Mouse (Mus musculus) stomach, postnatal 0 days (tissue): Measurements from ENCODE around the gene Fbxo21. TPM values are rescaled to one million over a fixed set of nuclear protein-coding genes. Genes with fewer than 3 reads are reported as not detected.
A peak's percentile ranks its signal among the peaks of the same experiment; 100 is the strongest.

ENCODE experiments used
- ATAC-seq: fragments of 200-750 bp; cut with Nextera tagmentation; 2 replicates; pipeline ENCODE4 v1.8.0; 2017; ENCODE audit not compliant: low FRiP score, low TSS enrichment
- DNase-seq: peaks from one replicate; pipeline ENCODE4 v3.0.0-alpha.2; 2016; ENCODE audit warnings: low spot score
- H3K27ac ChIP-seq: fragments of 300-500 bp; sonication (generic); replicated peaks from 2 replicates; pipeline ENCODE4 v1.5.1; 2014; ENCODE audit warnings: mild to moderate bottlenecking, control low read depth
- H3K27me3 ChIP-seq: fragments of 300-500 bp; sonication (generic); 2 replicates; pipeline ENCODE4 v1.6.1; 2014; ENCODE audit warnings: low read length; ENCODE audit not compliant: control insufficient read depth, insufficient read depth
- H3K36me3 ChIP-seq: fragments of 300-500 bp; sonication (generic); 2 replicates; pipeline ENCODE4 v1.6.1; 2014; ENCODE audit warnings: low read length, mixed read lengths; ENCODE audit not compliant: control insufficient read depth, insufficient read depth
- H3K4me1 ChIP-seq: fragments of 300-500 bp; sonication (generic); replicated peaks from 2 replicates; pipeline ENCODE4 v1.6.1; 2014; ENCODE audit warnings: antibody characterized with exemption; ENCODE audit not compliant: control insufficient read depth, insufficient read depth
- H3K4me2 ChIP-seq: fragments of 300-500 bp; sonication (generic); replicated peaks from 2 replicates; pipeline ENCODE4 v1.6.1; 2014; ENCODE audit warnings: low read depth, mild to moderate bottlenecking, control low read depth, moderate library complexity
- H3K4me3 ChIP-seq: fragments of 300-500 bp; sonication (generic); 2 replicates; pipeline ENCODE4 v1.5.1; 2014; ENCODE audit warnings: low read depth, low read length, control low read depth
- H3K9ac ChIP-seq: fragments of 300-500 bp; sonication (generic); 2 replicates; pipeline ENCODE4 v1.6.1; 2014; ENCODE audit warnings: mild to moderate bottlenecking, low read length, control low read depth, mixed read lengths
- H3K9me3 ChIP-seq: fragments of 300-500 bp; sonication (generic); 2 replicates; pipeline ENCODE4 v1.6.1; 2016; ENCODE audit warnings: low read length; ENCODE audit not compliant: control insufficient read depth
- CTCF ChIP-seq: IDR thresholded peaks from 2 replicates; pipeline ENCODE4 v1.5.1; 2016; ENCODE audit warnings: antibody characterized with exemption, low read depth, mild to moderate bottlenecking, moderate library complexity
- EP300 ChIP-seq: optimal IDR thresholded peaks from 2 replicates; pipeline ENCODE3; 2016; ENCODE audit warnings: antibody characterized with exemption
- WGBS: fragments of 180-500 bp; shearing (Covaris S2); extraction: QIAGEN DNeasy Blood & Tissue Kit; methylation state at CpG from one replicate; pipeline ENCODE4 v1.1.7; 2014; 5-methylcytosine and 5-hydroxymethylcytosine counted together
- polyA plus RNA-seq: library from polyadenylated mRNA; unstranded; fragments of >200 nt; fragmentation: Nextera tagmentation; extraction: Ambion mirVana; gene quantifications from 2 replicates; pipeline ENCODE4 v1.2.1, GENCODE M21; 2015

The Fbxo21 gene
- polyA plus RNA-seq, 1 experiment from 2014 or later, result 19.2 TPM

DNA sequence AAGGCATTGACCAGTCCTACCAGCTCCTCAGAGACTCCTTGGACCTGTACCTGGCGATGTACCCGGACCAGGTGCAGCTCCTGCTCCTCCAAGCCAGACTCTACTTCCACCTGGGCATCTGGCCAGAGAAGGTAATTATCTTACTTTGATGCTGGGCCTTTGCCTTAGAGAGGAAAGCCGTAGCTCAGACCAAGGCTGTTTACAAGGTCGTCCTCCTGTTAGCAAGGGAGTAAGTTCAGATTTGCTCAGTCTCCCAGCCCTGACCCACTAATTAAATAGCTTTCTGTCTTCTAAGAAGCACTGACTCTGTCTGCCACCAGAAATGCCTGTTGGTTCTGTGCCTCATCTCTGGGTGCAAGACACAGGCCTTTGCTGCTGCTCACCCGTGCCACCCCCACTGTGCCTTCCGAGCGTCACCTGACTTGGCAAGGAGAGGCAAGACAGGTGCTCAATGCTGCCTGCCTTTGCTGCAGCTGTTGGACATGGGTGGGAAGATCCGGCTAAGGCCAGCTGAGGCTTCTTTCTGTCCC is 18.9 kb downstream of the Fbxo21 start:
- no peak for TF ChIP-seq EP300
- TF ChIP-seq CTCF, result no peak
- no peak for ATAC-seq
- Histone ChIP-seq H3K27me3 (no peaks in the 10 kb centered on the region), H3K4me3 (no peak overlapping the region), H3K36me3 (peaks cover 19% of the 10 kb centered on the region; the same call in 1 of the 2 replicates), H3K27ac (no peak overlapping the region), H3K9ac (no peak overlapping the region), H3K4me1 (no peaks in the 10 kb centered on the region), H3K9me3 (no peaks in the 10 kb centered on the region), H3K4me2 (no peak overlapping the region)
- DNase-seq, result no peak
- 75% methylated on average over 8 of the region's 8 CpGs for WGBS

DNA sequence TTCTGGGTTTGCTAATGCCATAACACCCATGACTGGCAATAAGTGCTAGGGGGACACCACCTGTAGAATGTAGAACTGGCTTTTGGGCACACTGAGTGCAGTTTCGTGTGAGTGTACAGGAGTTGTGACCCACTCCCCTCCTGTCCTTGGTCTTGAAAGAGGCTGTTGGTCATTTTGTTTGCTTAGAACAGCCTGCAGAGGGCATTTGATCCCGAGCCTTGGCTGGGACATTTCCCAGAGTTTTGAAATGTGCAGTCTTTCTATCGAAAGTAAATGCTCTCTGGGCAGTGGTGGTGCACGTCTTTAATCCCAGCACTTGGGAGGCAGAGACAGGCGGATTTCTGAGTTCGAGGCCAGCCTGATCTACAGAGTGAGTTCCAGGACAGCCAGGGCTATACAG is 19.4 kb downstream of the Fbxo21 start:
- DNase-seq, result no peak
- H3K27me3 ChIP-seq, result no peaks in the 10 kb centered on the region
- H3K36me3 ChIP-seq, result peaks cover 21% of the 10 kb centered on the region; the same call in 1 of the 2 replicates
- H3K4me3 ChIP-seq, result no peak overlapping the region
- TF ChIP-seq CTCF, result no peak
- TF ChIP-seq EP300, result no peak
- H3K9ac ChIP-seq, result no peak overlapping the region
- ATAC-seq, result no peak
- WGBS, result 77% methylated on average over 6 of the region's 6 CpGs
- no peaks in the 10 kb centered on the region for H3K9me3 ChIP-seq
- no peaks in the 10 kb centered on the region for H3K4me1 ChIP-seq
- no peak overlapping the region for H3K4me2 ChIP-seq
- no peak overlapping the region for H3K27ac ChIP-seq

DNA sequence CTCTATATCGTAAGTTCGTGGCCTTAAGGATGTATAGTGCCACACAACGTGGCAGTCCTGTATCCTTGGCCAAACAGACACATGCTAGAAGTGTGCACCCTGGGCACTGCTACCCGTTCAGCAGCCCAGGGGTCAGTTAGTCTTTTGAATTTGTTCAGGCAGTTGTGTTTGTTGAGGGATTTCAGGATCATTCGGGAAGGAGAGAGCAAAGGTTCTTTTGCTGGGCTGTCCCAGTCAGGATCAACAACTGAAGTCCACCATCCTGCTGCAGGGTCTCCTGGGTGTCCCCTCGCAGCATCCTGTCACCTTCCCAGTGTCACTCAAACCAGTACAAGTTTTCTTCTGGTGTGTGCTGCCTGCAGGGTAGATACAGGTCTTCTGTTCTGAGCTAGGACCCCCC is 20.1 kb downstream of the Fbxo21 start:
- no peaks in the 10 kb centered on the region for H3K9me3 ChIP-seq
- no peak overlapping the region for H3K4me2 ChIP-seq
- peaks cover 21% of the 10 kb centered on the region; the same call in 1 of the 2 replicates for H3K36me3 ChIP-seq
- ATAC-seq (no peak), DNase-seq (no peak)
- 65% methylated on average over 6 of the region's 6 CpGs for WGBS
- TF ChIP-seq CTCF (no peak), EP300 (no peak)
- H3K9ac ChIP-seq, result no peak overlapping the region
- no peak overlapping the region for H3K4me3 ChIP-seq
- H3K4me1 ChIP-seq, result no peaks in the 10 kb centered on the region
- no peaks in the 10 kb centered on the region for H3K27me3 ChIP-seq
- H3K27ac ChIP-seq, result no peak overlapping the region

DNA sequence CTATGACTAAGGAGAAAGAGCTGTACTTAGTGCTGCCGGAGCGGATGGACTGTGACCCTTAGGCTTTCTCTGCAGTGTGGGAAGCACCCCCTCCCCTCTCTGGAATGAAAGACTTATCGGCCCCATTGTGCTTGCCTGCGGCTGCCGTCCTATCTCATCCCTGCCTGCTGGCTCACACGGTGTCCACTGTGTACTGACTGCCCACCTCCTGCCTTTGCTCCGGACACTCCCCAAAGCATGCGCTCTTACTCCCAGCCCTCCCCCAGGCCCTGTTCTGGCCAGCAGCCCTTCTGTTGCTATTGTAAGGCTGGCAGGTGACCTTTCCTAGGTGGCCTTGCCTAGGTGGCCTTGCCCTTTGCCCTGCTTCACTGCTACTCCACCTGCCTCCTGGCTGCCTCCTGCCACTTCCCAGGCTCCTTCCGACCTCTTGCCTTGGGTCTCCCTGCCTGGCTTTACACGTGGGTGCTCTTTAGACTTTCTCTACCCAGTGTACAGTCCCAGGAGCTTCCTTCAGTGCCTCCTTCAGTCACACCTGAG is 21.0 kb downstream of the Fbxo21 start:
- DNase-seq (peak; percentile 53), ATAC-seq (peak; percentile 57; the same call in 1 of the 2 replicates)
- Histone ChIP-seq H3K27ac (0 out of 2 replicates have a peak overlapping the region, but pooled peaks have one; percentile 24), H3K4me3 (no peak overlapping the region), H3K4me1 (no peaks in the 10 kb centered on the region), H3K9ac (no peak overlapping the region), H3K4me2 (no peak overlapping the region), H3K9me3 (no peaks in the 10 kb centered on the region), H3K36me3 (peaks cover 18% of the 10 kb centered on the region; the same call in 1 of the 2 replicates), H3K27me3 (no peaks in the 10 kb centered on the region)
- 52% methylated on average over 10 of the region's 10 CpGs for WGBS
- TF ChIP-seq CTCF (no peak), EP300 (no peak)

DNA sequence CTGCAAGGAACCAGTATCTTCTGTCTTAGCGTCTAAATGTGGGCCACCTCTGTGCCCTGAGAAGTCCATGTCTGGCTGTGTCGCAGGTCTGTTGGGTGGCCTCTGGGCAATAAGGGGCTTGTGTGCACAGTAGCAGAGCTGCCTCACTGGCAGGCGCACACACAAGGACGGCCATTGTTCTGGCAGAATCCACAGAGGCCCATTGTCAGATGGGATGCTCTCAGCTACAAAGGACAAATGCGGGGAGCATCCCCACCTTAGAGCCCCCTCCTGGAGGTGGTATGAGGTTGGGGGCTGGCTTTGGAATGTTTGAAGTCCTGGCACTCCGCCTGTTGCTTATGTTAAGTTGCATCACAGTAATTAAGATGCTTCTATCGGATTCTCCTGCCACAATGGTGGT is 22.5 kb downstream of the Fbxo21 start:
- peaks cover 22% of the 10 kb centered on the region; the same call in 1 of the 2 replicates for H3K36me3 ChIP-seq
- H3K27ac ChIP-seq, result no peak overlapping the region
- no peaks in the 10 kb centered on the region for H3K4me1 ChIP-seq
- TF ChIP-seq EP300 (no peak), CTCF (no peak)
- no peak overlapping the region for H3K9ac ChIP-seq
- no peaks in the 10 kb centered on the region for H3K27me3 ChIP-seq
- H3K4me2 ChIP-seq, result no peak overlapping the region
- no peak for DNase-seq
- no peak overlapping the region for H3K4me3 ChIP-seq
- H3K9me3 ChIP-seq, result no peaks in the 10 kb centered on the region
- 82% methylated on average over 7 of the region's 7 CpGs for WGBS
- ATAC-seq, result no peak

DNA sequence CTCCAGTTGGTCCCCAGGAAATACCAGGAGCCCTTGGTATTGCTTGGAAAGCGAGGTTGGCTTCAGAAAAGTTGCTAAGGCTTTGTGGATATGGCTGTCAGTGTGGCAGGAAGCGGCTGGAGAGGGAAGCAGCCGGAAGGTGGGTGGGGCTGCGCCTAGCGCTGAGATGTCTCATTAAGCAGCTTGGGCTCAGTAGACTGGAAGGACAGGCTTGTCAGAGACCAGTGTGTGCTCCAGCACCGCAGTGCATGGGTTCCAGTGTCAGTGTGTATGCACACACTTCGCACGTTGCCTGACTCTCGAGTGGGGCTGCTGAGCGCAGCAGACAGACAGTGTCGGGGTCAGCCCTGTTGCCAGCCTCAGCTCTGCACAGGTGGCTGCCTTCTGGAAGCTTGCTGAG is 23.1 kb downstream of the Fbxo21 start:
- H3K4me1 ChIP-seq, result no peaks in the 10 kb centered on the region
- H3K4me2 ChIP-seq, result no peak overlapping the region
- peaks cover 22% of the 10 kb centered on the region; the same call in 1 of the 2 replicates for H3K36me3 ChIP-seq
- H3K9ac ChIP-seq, result no peak overlapping the region
- H3K4me3 ChIP-seq, result no peak overlapping the region
- ATAC-seq, result peak; percentile 5; the same call in 1 of the 2 replicates
- WGBS, result 77% methylated on average over 11 of the region's 11 CpGs
- no peaks in the 10 kb centered on the region for H3K9me3 ChIP-seq
- H3K27ac ChIP-seq, result no peak overlapping the region
- TF ChIP-seq CTCF, result no peak
- TF ChIP-seq EP300, result no peak
- DNase-seq, result no peak
- no peaks in the 10 kb centered on the region for H3K27me3 ChIP-seq
